Mouse (Mus musculus) kidney, postnatal 25 days (tissue): ENCODE data around the gene Tmbim1.

Experiments used
- DNase-seq, 2 experiments: peaks; one replicate each; pipeline ENCODE4 v3.0.0; 2021; ENCODE audit warnings: mixed read lengths in 2 of 2

Tmbim1 gene

GRCm38 (mm10) chr1:74294733-74295455 lies 10.5 kb downstream of the Tmbim1 start:
- no peak for DNase-seq

DNA sequence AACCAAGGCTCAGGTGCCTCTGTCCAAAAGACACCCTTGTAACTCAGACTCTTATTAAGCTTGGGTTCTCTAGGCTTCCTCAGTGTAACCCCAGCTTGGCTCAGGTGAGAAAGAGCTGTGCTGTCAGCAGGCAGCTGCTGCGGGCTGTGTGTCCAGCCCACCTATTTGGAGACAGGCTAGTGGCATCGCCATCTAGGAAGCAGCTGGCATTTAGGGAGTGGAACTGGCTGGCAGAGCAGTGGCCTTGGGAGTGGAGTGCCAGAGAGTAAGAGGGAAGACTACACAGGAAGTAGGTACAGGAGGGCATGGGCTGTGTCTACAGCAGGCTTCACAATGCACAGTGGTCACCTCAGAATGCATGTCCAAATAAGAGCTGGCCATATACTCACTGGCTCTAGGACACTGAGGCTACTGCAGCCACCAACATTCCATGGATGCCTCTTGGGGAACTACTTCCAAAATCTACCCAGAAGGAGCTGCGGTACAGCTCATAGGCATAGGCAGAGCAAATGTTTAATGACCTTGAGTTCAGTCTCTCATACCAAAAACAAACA lies 11.3 kb downstream of the Tmbim1 start:
- DNase-seq: no peak

DNA sequence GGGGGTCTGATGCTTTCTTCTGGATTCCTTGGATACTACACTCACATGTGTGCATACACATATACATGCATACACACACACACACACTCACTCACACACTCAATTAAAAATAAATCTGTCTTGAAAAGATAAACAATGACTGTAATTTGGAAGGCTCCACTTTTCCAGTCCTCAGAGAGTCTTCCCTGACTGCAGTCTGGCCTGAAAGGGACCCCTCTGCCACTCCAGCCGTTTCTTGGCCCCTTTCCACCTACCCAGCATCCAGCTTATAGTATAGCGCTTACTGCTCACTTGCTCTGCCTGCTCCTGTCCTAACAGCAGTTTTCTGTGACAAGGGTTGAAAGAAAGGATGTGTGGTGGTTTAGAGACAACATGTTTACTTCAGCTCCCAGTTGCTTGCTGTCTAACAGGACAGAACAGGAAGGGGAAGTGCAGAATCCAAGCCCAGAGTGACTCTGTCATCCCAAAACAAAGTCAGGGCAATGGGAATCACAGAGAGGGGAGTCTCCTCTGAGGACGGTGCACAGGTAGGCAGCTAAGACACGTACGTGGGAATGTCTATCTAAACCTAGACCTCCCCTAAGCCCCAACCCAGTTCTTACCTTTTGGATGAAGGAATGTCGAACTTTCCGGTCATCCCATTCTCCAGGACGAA lies 12.0 kb downstream of the Tmbim1 start:
- no peak for DNase-seq

- DNase-seq: no peak
Observed at GRCm38 (mm10) chr1:74292331-74293020, 12.9 kb downstream of the Tmbim1 start.

GRCm38 (mm10) chr1:74290141-74290540 lies 15.3 kb downstream of the Tmbim1 start:
- peak in 1 of 2 experiments; percentile 56 for DNase-seq

DNA sequence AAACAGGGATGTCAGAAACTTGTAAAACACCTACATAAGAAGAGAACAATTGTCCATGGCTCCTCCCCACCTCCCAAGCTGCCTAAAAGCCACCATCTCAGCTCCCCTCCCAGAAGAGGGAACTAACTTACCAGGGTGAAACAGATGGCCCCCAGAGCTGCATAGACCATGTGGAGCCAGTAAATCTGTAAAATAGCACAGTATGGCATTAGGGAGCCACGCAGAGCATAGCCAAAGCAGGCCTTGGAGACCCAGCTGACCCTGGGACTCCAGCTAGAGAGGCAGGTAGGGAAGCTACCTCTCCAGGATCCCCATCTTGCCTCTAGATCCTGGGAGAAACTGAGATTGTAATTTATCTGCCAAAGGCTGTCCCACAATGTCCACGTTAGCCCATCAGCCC lies 15.7 kb downstream of the Tmbim1 start:
- DNase-seq: no peak

GRCm38 (mm10) chr1:74289248-74289647 lies 16.2 kb downstream of the Tmbim1 start:
- DNase-seq: no peak

- no peak for DNase-seq
Observed at GRCm38 (mm10) chr1:74288327-74288726, 17.1 kb downstream of the Tmbim1 start.

- peak in 1 of 2 experiments; percentile 56 for DNase-seq
Observed at GRCm38 (mm10) chr1:74286869-74287607, 18.4 kb downstream of the Tmbim1 start.

GRCm38 (mm10) chr1:74285212-74286010 lies 20.0 kb downstream of the Tmbim1 start:
- peak in 1 of 2 experiments; percentile 35 for DNase-seq

DNA sequence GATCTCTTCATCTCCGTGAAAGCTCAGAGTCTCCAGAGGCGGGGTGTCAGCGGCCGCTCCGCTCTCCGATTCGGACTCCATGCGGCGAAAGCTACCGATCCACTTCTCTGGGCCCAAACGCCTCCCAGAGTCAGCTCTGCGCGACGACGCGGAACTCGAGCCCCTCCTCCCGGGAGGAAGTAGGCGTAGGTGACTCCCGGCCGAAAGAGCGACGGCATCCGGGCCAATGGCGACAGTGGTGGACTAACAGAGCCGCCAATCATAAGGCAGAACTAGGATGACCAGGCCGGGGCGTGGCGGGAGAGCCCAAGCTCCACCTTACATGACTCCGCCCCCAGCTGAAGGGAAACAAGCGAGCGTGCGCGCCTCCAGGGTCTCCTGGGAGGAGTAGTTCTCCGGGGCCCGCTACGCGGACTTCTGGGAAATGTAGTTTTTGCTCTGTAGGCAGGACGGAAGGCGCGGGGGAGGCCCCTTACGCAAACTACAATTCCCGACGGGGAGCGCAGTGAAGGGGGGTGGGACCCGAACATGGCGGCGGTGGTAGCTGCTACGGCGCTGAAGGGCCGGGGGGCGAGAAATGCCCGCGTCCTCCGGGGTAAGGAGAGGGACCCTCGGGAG lies 20.8 kb downstream of the Tmbim1 start, which contains the start of the genes Aamp and Pnkd:
Gene Aamp, minus strand, starts transcription at position 196 of the 618 bp plus-strand sequence.
Gene Pnkd, plus strand, starts transcription at position 388 of the 618 bp plus-strand sequence.
- DNase-seq: peak; percentile 100

- DNase-seq: peak; percentile 75 to 91
Observed at GRCm38 (mm10) chr1:74283686-74284463, 21.5 kb downstream of the Tmbim1 start.

DNA sequence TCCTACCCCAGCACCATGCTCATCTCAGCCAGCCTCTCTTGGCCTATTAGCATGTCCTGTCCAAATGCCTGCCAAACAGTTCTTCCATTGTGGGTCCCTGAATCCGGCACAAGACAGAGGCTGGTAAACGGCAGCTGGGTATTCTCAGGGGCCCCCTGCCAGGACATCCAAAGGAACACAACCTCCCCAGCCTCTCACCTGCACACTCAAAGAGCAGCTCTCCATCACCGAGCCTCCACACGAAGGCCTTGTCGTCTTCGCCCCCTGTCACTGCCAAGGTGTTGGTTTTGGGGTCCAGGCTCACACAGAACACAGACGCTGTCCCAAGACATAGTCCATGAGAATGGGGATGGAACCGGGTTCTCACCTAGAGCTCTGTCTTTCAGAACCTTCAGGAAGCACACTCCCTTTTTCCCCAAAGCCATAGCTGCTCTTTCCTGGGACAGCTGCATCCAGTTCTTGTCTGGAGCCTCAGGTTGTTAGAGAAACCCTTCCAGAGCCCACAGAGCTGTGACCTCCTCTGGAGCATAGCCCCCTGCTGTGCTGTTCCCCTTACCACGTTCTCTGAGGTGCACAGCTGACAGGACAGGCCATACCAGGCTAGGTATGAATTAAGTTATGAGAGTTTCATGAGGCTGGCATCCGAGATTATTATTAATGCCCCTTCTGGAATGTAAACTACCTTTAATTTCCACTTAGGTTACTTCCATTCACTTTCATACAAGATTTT lies 22.4 kb downstream of the Tmbim1 start:
- no peak for DNase-seq

DNA sequence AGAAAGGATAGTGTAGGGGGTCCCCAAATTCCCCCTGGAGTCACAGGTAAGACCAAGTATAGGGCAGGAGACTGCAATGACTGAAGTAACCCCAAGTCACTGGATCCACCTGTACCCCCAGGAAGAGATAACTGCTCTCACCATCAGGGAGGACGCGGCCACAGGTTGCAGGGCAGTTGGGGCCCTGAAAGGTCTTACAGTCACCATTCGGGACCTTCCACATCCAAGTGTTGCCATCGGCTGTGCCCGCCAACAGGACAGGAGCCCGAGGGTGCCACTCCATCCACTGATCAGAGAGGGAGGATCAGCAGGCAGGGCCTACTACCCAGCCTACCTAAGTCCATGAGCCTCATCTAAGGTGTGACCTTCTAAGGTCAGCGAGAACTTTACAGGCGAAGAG lies 23.5 kb downstream of the Tmbim1 start:
- no peak for DNase-seq

GRCm38 (mm10) chr1:74281372-74281771 lies 24.1 kb downstream of the Tmbim1 start:
- no peak for DNase-seq

- peak; percentile 30 to 66 for DNase-seq
Observed at GRCm38 (mm10) chr1:74280591-74281325, 24.7 kb downstream of the Tmbim1 start.

DNA sequence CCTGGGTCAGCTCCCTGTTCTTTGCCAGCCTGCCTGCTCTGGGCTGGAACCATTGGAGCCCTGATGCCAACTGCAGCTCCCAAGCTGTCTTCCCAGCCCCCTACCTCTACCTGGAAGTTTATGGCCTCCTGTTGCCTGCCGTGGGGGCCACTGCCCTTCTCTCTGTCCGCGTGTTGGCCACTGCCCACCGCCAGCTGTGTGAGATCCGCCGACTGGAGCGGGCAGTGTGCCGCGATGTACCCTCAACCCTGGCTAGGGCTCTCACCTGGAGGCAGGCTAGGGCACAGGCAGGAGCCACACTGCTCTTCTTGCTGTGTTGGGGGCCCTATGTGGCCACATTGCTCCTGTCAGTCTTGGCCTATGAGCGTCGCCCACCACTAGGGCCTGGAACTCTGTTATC lies 26.4 kb downstream of the Tmbim1 start:
- DNase-seq: no peak

DNA sequence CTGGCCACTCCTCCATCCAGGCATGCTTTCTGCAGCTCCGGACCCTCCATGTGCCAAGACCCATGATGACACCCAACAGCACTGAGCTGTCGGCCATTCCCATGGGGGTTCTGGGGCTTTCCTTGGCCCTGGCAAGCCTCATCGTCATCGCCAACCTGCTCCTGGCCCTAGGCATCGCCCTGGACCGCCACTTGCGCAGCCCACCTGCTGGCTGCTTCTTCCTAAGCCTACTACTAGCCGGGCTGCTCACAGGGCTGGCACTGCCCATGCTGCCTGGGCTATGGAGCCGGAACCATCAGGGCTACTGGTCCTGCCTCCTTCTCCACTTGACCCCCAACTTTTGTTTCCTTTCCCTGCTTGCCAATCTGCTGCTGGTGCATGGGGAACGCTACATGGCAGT lies 26.9 kb downstream of the Tmbim1 start, which contains the start of gene Gpbar1:
Gene Gpbar1, plus strand, starts transcription at position 13 of the 400 bp plus-strand sequence.
- DNase-seq: no peak
